Mouse (Mus musculus): Measurements from ENCODE around the gene Arhgef7.

Arhgef7 gene

GRCm38 (mm10) chr8:11770001-11770400, 42.5 kb downstream of the Arhgef7 start:
- DNase-seq, result no peak

GRCm38 (mm10) chr8:11770521-11771080, 43.1 kb downstream of the Arhgef7 start:
- DNase-seq, result no peak

GRCm38 (mm10) chr8:11771608-11772007, 44.1 kb downstream of the Arhgef7 start:
- no peak for DNase-seq

- DNase-seq, result peak; percentile 72
Measured at GRCm38 (mm10) chr8:11774195-11775076, 46.9 kb downstream of the Arhgef7 start.

GRCm38 (mm10) chr8:11775889-11776288, 48.4 kb downstream of the Arhgef7 start:
- peak; percentile 36 for DNase-seq

GRCm38 (mm10) chr8:11776451-11777180, 49.1 kb downstream of the Arhgef7 start:
- no peak for DNase-seq

GRCm38 (mm10) chr8:11777201-11777600, 49.7 kb downstream of the Arhgef7 start:
- no peak for DNase-seq

- DNase-seq, result peak; percentile 76
Measured at GRCm38 (mm10) chr8:11778646-11779433, 51.3 kb downstream of the Arhgef7 start.

GRCm38 (mm10) chr8:11779844-11780634, 52.5 kb downstream of the Arhgef7 start:
- peak; percentile 54 for DNase-seq

- no peak for DNase-seq
Measured at GRCm38 (mm10) chr8:11780641-11781040, 53.1 kb downstream of the Arhgef7 start.

- DNase-seq, result no peak
Measured at GRCm38 (mm10) chr8:11782607-11783006, 55.1 kb downstream of the Arhgef7 start.

- DNase-seq, result no peak
Measured at GRCm38 (mm10) chr8:11783861-11784594, 56.5 kb downstream of the Arhgef7 start.

GRCm38 (mm10) chr8:11785121-11785520, 57.6 kb downstream of the Arhgef7 start:
- DNase-seq, result peak; percentile 56

GRCm38 (mm10) chr8:11785539-11786046, 58.1 kb downstream of the Arhgef7 start:
- no peak for DNase-seq

GRCm38 (mm10) chr8:11788252-11788651, 60.7 kb downstream of the Arhgef7 start:
- DNase-seq, result peak; percentile 71

- DNase-seq, result no peak
Measured at GRCm38 (mm10) chr8:11789168-11789567, 61.6 kb downstream of the Arhgef7 start.

- no peak for DNase-seq
Measured at GRCm38 (mm10) chr8:11794956-11795355, 67.4 kb downstream of the Arhgef7 start.

GRCm38 (mm10) chr8:11797128-11797527, 69.6 kb downstream of the Arhgef7 start:
- no peak for DNase-seq

GRCm38 (mm10) chr8:11797729-11798479, 70.4 kb downstream of the Arhgef7 start:
- DNase-seq, result no peak

GRCm38 (mm10) chr8:11798480-11798867, 71.0 kb downstream of the Arhgef7 start:
- no peak for DNase-seq
